Mouse (Mus musculus) adrenal gland, postnatal 36 days (tissue): ENCODE data around the gene Il9r. TPM values are rescaled to one million over a fixed set of nuclear protein-coding genes. Genes with fewer than 3 reads are reported as not detected.

Experiments used
- DNase-seq, 2 experiments: peaks; one replicate each; pipeline ENCODE4 v3.0.0; 2021; ENCODE audit warnings: mixed read lengths in 1 of 2
- total RNA-seq, 2 experiments: library from RNA; stranded (reverse); gene quantifications; 2 replicates each; pipeline ENCODE4 v1.2.3; 2021

Gene Il9r
- total RNA-seq, 2 experiments from 2014 or later, result 0.26 to 0.96 TPM

DNA sequence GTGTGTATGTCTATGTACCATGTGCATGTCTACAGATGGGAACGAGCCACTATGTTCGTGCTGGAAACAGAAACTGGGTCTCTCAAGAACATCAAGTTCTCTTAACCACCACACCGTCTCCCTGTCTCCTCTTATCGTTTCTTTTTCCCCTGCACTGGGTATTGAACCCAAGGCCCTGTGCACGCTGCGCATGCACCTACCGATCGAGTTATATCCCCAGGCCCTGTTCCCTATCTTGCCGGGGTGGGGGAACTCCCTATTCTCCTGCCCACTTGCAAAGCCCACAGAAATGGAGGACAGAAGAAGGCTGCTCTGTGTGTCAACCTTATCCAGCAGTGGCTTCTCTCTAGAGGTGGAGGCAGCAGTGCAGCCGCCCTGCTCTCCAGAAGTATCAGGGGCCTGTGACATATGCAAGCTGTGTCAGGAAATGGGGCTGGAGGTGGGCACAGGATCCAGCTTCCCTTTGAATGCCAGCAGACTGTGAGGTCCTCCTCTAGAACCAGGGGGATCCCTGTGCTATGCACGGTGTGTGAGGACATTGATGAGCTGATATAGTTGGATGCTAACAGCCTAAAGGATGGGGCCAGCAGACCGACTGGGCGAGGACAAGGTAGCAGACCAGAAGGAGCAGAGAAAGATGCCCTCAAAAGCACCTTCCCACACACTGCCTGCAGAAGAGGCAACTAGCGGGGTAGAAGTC is 1.7 kb downstream of the Il9r start:
- DNase-seq, result no peak

GRCm38 (mm10) chr11:32197766-32198165 is 2.3 kb downstream of the Il9r start:
- DNase-seq, result no peak

DNA sequence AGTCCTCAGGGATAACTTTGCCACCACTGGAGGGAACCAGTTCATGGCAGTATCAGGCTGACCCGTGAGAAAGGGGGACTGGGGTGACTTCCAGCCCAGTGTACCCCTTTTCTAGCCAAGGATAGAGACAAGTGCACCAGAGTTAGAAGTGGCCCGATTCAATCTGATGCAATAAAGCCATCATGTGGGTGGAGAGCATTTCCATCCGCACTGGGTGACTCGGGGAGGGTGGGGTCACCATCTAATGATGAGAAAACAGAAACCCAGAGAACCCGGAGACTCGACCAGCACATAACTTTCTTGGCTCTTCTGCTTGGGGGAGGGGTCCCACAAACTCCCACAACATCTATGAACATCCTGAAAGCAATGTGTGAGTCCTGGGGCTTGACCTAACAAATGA is 3.4 kb downstream of the Il9r start:
- DNase-seq, result no peak

DNA sequence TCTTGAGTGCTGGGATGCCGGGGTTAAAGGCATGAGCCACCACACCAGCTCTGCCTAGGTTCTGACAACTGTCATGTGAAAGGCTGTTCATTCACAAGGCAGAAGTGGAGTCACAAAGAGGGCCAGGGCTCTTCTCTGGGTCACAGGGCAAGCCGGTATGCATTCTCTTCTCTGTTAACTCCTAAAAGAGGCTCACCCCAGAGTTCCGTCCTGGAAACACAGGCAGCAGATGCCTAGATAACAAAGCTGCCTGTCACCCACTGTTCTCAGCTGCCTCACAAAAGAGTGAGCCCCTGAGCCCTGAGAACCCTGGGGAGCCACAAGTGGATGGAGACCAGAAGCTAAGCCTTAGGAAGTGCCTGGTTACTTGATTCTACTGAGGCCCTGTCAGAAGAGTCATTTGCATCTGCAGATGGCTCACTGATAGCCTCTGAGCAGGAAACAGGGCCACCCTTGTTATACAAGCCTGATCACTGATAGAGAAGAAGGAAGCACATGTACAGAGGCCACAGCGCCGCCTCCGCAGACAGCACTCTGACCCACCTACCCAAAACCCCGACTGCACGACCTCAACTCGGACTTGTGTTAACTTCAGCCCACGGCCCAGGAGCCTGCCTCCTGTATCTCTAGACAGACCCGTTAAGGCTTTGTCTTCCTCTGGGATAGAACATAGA is 4.1 kb downstream of the Il9r start:
- no peak for DNase-seq

DNA sequence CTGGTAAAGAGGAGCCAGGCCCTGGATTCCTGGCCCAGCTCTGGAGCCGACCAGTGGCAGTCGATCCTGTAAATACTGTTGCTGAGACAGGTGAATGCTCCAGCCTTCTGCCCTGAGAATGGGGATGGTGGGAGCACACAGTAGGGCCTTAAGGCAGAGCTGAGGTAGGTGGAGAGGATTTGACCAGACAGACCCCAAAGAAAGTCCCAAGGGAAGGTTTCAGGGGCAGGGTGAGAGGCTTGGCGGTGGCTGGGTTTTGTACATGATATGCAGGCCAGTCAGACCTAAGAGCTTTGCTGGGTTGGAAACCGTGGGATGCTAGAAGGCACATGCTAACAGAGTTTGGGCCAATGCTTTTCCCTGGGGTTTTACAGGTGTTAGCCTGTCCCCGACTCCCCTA is 5.5 kb downstream of the Il9r start:
- DNase-seq, result no peak

DNA sequence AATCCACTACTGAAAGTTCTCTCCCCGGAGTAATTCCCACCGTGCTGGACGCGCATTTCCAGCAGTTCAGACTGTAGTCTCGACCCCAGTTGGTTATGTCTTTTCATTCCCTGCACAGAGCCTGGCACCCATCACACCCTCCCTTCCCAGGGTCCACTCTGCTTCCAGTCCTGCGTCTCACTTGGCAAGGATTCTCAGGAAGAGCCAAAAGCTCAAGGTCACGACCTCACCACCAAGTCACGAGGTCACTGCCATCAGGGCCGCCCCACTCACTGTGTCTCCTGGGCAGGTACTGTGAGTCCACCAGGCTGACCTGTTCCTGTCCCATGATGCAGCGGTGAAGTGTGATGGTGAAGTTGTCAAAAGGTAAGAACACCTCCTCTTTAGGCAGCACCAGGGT is 6.0 kb downstream of the Il9r start:
- DNase-seq, result no peak

DNA sequence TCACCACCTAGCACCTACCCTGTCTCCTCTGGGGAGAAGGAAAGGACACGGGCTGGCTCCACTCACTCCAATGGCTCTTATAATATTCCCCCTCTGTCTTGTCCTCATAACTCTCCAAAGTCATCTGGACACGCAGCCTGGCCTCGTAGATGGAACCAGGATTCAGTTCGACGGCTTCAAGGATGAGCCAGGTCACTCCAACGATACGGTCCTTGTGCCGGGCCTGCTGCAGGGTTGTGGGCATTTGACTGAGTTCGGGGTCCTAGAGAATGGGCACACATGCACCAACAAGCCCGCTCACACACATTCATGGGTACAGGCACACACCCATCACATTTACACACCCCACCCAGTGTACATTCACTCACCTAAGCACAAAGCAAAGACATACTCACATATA is 6.9 kb downstream of the Il9r start:
- DNase-seq, result no peak

- no peak for DNase-seq
These were observed 9.4 kb downstream of the Il9r start for GRCm38 (mm10) chr11:32190603-32191110.

GRCm38 (mm10) chr11:32190119-32190518 is 10.0 kb downstream of the Il9r start:
- DNase-seq, result no peak

GRCm38 (mm10) chr11:32189434-32189833 is 10.6 kb downstream of the Il9r start:
- no peak for DNase-seq

DNA sequence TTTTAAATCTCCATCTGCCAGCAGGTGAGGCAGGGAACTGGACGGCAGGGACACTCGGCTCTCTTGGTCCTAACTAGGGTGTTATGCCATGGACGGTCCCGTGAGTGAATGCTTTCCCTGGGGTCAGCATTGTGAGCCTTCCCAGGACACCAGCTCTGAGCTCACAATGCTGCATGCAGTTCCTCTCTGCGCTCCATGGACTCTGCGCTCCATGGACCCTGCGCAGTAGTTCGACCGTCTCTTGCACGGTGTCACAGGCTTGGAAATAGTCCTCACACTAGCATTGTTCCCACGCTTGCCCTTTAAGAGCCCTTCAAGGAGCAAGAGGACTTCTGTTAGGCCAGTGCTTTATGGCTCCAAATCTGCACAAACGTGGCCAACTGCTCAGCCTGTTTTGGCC is 11.2 kb downstream of the Il9r start:
- DNase-seq, result no peak

DNA sequence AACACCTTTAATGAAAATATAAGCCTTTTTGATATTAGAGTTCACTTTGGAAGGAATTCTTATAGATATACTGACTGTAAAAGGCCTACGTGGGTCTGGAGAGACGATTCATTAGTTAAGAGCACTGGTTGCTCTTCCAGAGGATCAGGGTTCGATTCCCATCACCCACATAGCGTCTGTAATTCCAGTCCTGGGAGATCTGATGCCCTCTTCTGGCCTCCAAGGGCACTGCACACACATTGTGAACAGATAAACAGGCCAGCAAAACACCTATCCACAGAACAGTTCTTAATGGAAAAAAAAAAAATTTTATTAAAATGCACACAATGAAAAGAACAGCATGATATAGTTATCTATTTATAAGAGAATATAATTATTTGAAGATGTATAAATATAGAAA is 12.8 kb downstream of the Il9r start:
- DNase-seq, result no peak

DNA sequence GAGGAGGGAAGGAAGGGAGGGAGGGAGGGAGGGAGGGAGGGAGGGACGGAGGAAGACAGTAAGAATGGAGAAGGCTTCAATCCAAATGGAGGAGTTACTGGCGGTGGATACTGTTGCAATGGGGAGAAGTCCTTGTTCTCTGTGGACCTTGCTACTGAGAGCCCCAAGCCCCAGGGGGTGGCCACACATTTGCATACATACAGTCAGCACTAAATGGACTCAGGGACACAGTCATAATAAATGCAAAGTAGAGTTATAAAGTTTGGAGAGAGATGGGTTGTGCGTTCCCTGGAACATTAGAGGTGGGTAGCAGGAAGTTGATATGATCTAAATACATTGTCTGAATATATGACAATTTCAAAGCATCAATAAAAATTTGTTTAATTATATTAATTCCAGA is 14.0 kb downstream of the Il9r start:
- DNase-seq, result no peak

GRCm38 (mm10) chr11:32184469-32184868 is 15.6 kb downstream of the Il9r start:
- no peak for DNase-seq

- DNase-seq, result peak; percentile 80 to 87
These were observed 17.9 kb downstream of the Il9r start for GRCm38 (mm10) chr11:32181973-32182868.

DNA sequence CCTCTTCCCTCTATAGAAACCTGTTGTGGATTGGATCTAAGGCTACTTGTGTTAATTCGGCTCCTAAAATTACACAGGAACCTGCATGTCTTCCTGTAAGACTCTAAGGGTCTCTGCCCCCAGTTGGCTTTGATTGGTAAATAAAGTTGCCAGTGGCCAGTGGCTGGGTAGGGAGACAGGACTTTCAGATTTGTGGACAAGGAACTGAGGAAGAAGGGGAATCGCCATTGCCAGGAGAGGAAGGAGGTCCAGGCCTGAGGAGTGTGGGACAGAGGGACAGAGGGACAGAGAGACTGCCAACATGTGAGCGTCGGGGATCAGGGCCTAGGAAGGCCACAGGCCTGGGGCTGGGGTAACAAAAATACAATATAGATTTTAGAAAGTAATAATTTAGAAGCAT is 18.8 kb downstream of the Il9r start:
- no peak for DNase-seq

GRCm38 (mm10) chr11:32178506-32178905 is 21.6 kb downstream of the Il9r start:
- DNase-seq, result no peak

GRCm38 (mm10) chr11:32166683-32167082 is 33.4 kb downstream of the Il9r start:
- DNase-seq, result no peak

DNA sequence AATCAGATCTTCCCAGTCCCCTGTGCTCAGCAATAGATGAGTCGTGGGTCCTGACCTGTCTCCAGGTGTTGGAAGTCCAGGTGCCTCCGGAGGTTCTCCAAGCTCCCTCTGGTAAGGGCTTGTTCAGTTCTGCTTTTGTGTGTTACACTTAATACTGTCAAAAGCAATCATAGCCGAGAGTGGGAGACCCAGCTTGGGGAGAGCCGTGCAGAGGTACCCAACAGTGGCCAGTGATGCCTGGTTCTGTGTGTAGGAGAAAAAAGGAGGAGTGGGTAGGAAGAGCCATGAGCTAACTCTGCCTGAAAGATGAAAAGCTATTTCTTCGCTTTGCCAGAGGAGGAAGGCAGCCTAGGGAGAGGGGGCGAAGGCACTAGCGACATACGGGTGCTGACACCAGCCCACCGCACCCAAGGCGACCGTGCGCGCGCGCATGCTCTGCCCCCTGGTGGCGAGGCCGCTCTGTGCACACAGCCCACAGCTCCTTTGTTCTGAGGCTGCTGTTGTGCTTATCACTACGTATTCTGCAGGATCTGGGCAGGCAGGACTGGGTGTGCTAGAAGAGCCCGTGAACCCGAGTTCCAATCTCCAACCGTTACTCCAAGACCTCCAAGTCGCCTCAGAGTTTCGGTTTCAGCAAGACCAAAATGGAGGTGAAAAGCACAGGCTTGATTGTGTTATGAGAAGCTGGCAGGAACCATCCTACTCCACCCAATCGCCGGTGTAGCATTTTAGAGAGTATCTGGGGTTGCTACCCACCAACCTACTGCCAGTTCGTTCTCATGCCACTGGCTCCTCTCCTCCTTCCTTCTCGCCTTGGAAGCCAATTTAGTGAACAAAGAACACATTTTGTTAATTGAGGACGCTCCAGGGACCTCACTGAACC is 37.9 kb downstream of the Il9r start:
- DNase-seq, result peak; percentile 78 to 83

GRCm38 (mm10) chr11:32161500-32161899 is 38.6 kb downstream of the Il9r start:
- DNase-seq, result peak in 1 of 2 experiments; percentile 7

DNA sequence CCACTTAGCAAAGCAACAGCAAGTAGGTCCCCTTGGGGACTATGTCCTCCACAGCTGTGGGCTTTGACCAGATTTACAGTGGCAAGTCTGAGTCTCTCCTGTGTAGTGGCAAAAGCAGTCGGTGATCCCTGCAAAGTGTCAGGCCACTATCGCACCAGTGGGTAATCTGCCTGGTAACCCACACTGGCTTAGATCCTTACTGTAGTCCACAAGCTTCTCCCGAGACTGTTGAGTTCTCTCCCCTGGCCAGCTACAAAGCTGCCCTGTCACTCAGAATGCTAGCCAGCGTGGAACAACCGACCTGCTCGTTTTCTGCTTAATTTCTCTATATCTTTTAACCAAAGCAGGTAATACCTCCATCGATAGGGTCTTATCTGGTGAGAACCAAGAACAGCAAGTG is 39.7 kb downstream of the Il9r start:
- DNase-seq, result no peak

DNA sequence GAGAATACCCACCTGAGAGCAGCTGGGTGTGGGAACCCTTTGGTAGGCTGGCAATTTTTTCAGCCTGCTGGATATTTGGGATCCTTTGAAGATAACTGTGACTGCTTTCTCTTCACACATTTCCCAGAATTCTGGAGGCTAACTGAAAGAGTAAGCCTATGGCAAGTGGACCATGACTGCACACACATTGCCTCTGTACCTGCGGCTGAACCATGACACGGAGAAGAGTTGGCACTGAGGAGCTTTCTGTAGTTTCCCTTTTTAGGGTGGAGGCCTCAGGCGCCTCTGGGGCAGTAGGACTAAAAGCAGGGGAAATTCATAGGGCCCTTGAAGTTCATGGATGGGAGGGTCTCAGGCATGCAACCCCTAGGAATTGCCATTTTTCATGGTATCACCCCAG is 40.9 kb downstream of the Il9r start:
- no peak for DNase-seq
